Comparison of ENCODE assay signal across 8 mouse cellular contexts in genomic region chr14:118713869-118714268, GRCm38 (mm10). TPM values are rescaled to one million over a fixed set of nuclear protein-coding genes. Genes with fewer than 3 reads are reported as not detected.
DNase-seq lines count a peak whose midpoint lies in the region; ATAC-seq and TF ChIP-seq lines count a peak whose summit lies in the region.

No protein-coding gene starts in this region.

- intact Hi-C loops in heart, postnatal 25 days (cut with DNase I) = no loop called here

- no peak for TF ChIP-seq POLR2A in cortical plate, adult 2 months (IDR thresholded peaks at IDR 0.05; ENCODE audit: extremely low read depth, insufficient read depth, low read length)

- no peaks in the 10 kb centered on the region for H3K36me3 ChIP-seq in heart, embryonic 13.5 days
- H3K36me3 ChIP-seq in hindbrain, embryonic 13.5 days = no peaks in the 10 kb centered on the region
- no peaks in the 10 kb centered on the region for H3K36me3 ChIP-seq in midbrain, embryonic 12.5 days

- H3K9ac ChIP-seq in heart, embryonic 13.5 days = peak overlapping the region; percentile 72
- peak overlapping the region; percentile 71 for H3K9ac ChIP-seq in hindbrain, embryonic 13.5 days
- peak overlapping the region; percentile 51; the same call in 1 of the 2 replicates for H3K9ac ChIP-seq in midbrain, embryonic 12.5 days (replicated peaks)

- peak overlapping the region; percentile 47 for H3K4me3 ChIP-seq in heart, embryonic 13.5 days
- H3K4me3 ChIP-seq in cortical plate, adult 2 months (ENCODE audit: insufficient read depth, low read length) = peak overlapping the region; percentile 20; the same call in 1 of the 2 replicates
- H3K4me3 ChIP-seq in hindbrain, embryonic 13.5 days = peak overlapping the region; percentile 36
- H3K4me3 ChIP-seq in midbrain, embryonic 12.5 days = peak overlapping the region; percentile 37

- ATAC-seq in heart, embryonic 13.5 days (ENCODE audit: extremely low read depth, insufficient number of reproducible peaks, low FRiP score, low TSS enrichment) = no peak
- ATAC-seq in hindbrain, embryonic 13.5 days (ENCODE audit: low FRiP score) = no peak
- no peak for ATAC-seq in midbrain, embryonic 12.5 days (ENCODE audit: low FRiP score, low read depth)

- peaks cover 13% of the 10 kb centered on the region for H3K27me3 ChIP-seq in heart, embryonic 13.5 days (replicated peaks)
- 0 out of 2 replicates have a peak, but pooled peaks cover 7% of the 10 kb centered on the region for H3K27me3 ChIP-seq in hindbrain, embryonic 13.5 days
- peaks cover 52% of the 10 kb centered on the region for H3K27me3 ChIP-seq in midbrain, embryonic 12.5 days

- H3K9me3 ChIP-seq in heart, embryonic 13.5 days = no peaks in the 10 kb centered on the region
- H3K9me3 ChIP-seq in hindbrain, embryonic 13.5 days = no peaks in the 10 kb centered on the region
- no peaks in the 10 kb centered on the region for H3K9me3 ChIP-seq in midbrain, embryonic 12.5 days

- DNase-seq in heart, postnatal 25 days (ENCODE audit: low spot score) = no peak
- DNase-seq in cerebellum, adult 9-11 months = no peak
- DNase-seq in layer of hippocampus, adult 8-10 months (ENCODE audit: low spot score in 2 of 2) = no peak
- no peak for DNase-seq in layer of hippocampus, postnatal 14 days (ENCODE audit: low spot score in 2 of 2)

- H3K4me2 ChIP-seq in heart, embryonic 13.5 days = peak overlapping the region; percentile 74
- peak overlapping the region; percentile 65 for H3K4me2 ChIP-seq in hindbrain, embryonic 13.5 days
- H3K4me2 ChIP-seq in midbrain, embryonic 12.5 days (replicated peaks) = peak overlapping the region; percentile 62

- TF ChIP-seq CTCF in cortical plate, adult 2 months (IDR thresholded peaks at IDR 0.05; ENCODE audit: extremely low read depth, insufficient read depth, low read length) = no peak

- 12% methylated on average over 8 of the region's 8 CpGs for WGBS in heart, embryonic 13.5 days
- WGBS in hindbrain, embryonic 13.5 days = 4% methylated on average over 8 of the region's 8 CpGs
- WGBS in midbrain, embryonic 12.5 days = 6% methylated on average over 8 of the region's 8 CpGs

- H3K4me1 ChIP-seq in heart, embryonic 13.5 days = peaks cover 26% of the 10 kb centered on the region
- H3K4me1 ChIP-seq in cortical plate, adult 2 months (ENCODE audit: control insufficient read depth, insufficient read depth, low read length) = peaks cover 2% of the 10 kb centered on the region
- H3K4me1 ChIP-seq in hindbrain, embryonic 13.5 days (replicated peaks) = peaks cover 12% of the 10 kb centered on the region
- H3K4me1 ChIP-seq in midbrain, embryonic 12.5 days = peaks cover 19% of the 10 kb centered on the region

- no peak overlapping the region for H3K27ac ChIP-seq in heart, embryonic 13.5 days (replicated peaks)
- H3K27ac ChIP-seq in cortical plate, adult 2 months (ENCODE audit: insufficient read depth, low read length) = no peak overlapping the region
- no peak overlapping the region for H3K27ac ChIP-seq in hindbrain, embryonic 13.5 days
- H3K27ac ChIP-seq in midbrain, embryonic 12.5 days (replicated peaks) = no peak overlapping the region

RNA-seq across cellular contexts. Expression of gene Abcc4, which starts 7.8 kb away (rescaled TPM):
- 1.5 and 1.8 TPM in 2 replicates for polyA plus RNA-seq in heart, embryonic 13.5 days (2015; fragmentation: Nextera tagmentation; extraction: Ambion mirVana)
- total RNA-seq in heart, postnatal 25 days (2021) = 1 to 10 TPM; 7.6 to 7.9 TPM
- 6.7 and 6.8 TPM in 2 replicates for polyA plus RNA-seq in cortical plate, adult 2 months (2012; rRNA removed)
- polyA plus RNA-seq in hindbrain, embryonic 13.5 days (2015; fragmentation: Nextera tagmentation; extraction: Ambion mirVana) = 1.9 and 2.0 TPM in 2 replicates
- polyA plus RNA-seq in midbrain, embryonic 12.5 days (2016; fragmentation: Nextera tagmentation; extraction: Ambion mirVana) = 2.9 and 3.1 TPM in 2 replicates
- total RNA-seq in layer of hippocampus, adult 8-10 months (2022) = 10 to 100 TPM in 3 of 4 experiments, 1 to 10 TPM in 1; 8.2 to 10.6 (median 10.1) TPM
- total RNA-seq in layer of hippocampus, postnatal 14 days (2021) = 10 to 100 TPM in 1 of 2 experiments, 1 to 10 TPM in 1; 8.8 to 10.3 TPM
